Mouse (Mus musculus) intestine, embryonic 16.5 days (tissue): ENCODE data around the gene Asxl2. TPM values are rescaled to one million over a fixed set of nuclear protein-coding genes. Genes with fewer than 3 reads are reported as not detected.
A peak's percentile ranks its signal among the peaks of the same experiment; 100 is the strongest.

Source experiments
- ATAC-seq: fragments of 200-750 bp; cut with Nextera tagmentation; 2 replicates; pipeline ENCODE4 v1.8.0; 2017; ENCODE audit warnings: moderate TSS enrichment, moderate library complexity
- H3K27ac ChIP-seq: fragments of 300-500 bp; sonication (generic); 2 replicates; pipeline ENCODE4 v1.5.1; 2014; ENCODE audit warnings: mild to moderate bottlenecking, low read length
- H3K27me3 ChIP-seq: fragments of 300-500 bp; sonication (generic); replicated peaks from 2 replicates; pipeline ENCODE4 v1.6.1; 2014; ENCODE audit warnings: low read length, control low read depth, mixed read lengths; ENCODE audit not compliant: control insufficient read depth, insufficient read depth
- H3K36me3 ChIP-seq: fragments of 300-500 bp; sonication (generic); 2 replicates; pipeline ENCODE4 v1.6.1; 2014; ENCODE audit warnings: low read length, control low read depth; ENCODE audit not compliant: control insufficient read depth, insufficient read depth
- H3K4me1 ChIP-seq: fragments of 300-500 bp; sonication (generic); 2 replicates; pipeline ENCODE4 v1.6.1; 2014; ENCODE audit warnings: low read length, control low read depth, mixed read lengths; ENCODE audit not compliant: control insufficient read depth, insufficient read depth
- H3K4me2 ChIP-seq: fragments of 300-500 bp; sonication (generic); 2 replicates; pipeline ENCODE4 v1.6.1; 2014; ENCODE audit warnings: low read depth, low read length, control low read depth
- H3K4me3 ChIP-seq: fragments of 300-500 bp; sonication (generic); 2 replicates; pipeline ENCODE4 v1.5.1; 2014; ENCODE audit warnings: mild to moderate bottlenecking, low read length
- H3K9ac ChIP-seq: fragments of 300-500 bp; sonication (generic); 2 replicates; pipeline ENCODE4 v1.6.1; 2014; ENCODE audit warnings: low read depth, low read length
- H3K9me3 ChIP-seq: fragments of 300-500 bp; sonication (generic); 2 replicates; pipeline ENCODE4 v1.6.1; 2016; ENCODE audit warnings: low read length, control low read depth; ENCODE audit not compliant: control insufficient read depth
- WGBS: fragments of 180-500 bp; shearing (Covaris S2); extraction: QIAGEN DNeasy Blood & Tissue Kit; methylation state at CpG from one replicate; pipeline ENCODE4 v1.1.7; 2014; 5-methylcytosine and 5-hydroxymethylcytosine counted together
- polyA plus RNA-seq: library from polyadenylated mRNA; unstranded; fragments of >200 nt; fragmentation: Nextera tagmentation; extraction: Ambion mirVana; gene quantifications from 2 replicates; pipeline ENCODE4 v1.2.1, GENCODE M21; 2015

The Asxl2 gene
- 14.4 and 17.8 TPM in 2 replicates for polyA plus RNA-seq

GRCm38 (mm10) chr12:3426530-3427034, at the start of gene Asxl2:
TSS of gene Asxl2 (plus strand) at chr12:3426857.
- Histone ChIP-seq H3K27ac (peak within 1 kb of the TSS; percentile 99), H3K9ac (peak within 1 kb of the TSS; percentile 90), H3K4me2 (peak within 1 kb of the TSS; percentile 70), H3K4me3 (peak within 1 kb of the TSS; percentile 99), H3K27me3 (no peaks in the 10 kb centered on the region), H3K36me3 (no peaks in the 10 kb centered on the region), H3K4me1 (peaks cover 9% of the 10 kb centered on the region; the same call in 1 of the 2 replicates), H3K9me3 (no peaks in the 10 kb centered on the region)
- peak; percentile 92 for ATAC-seq
- under 1% methylated on average over 53 of the region's 53 CpGs for WGBS

GRCm38 (mm10) chr12:3377190-3377589, 49.5 kb upstream of the Asxl2 start:
- H3K36me3 ChIP-seq: no peaks in the 10 kb centered on the region
- H3K4me2 ChIP-seq: no peak overlapping the region
- 33% methylated on average over 3 of the region's 3 CpGs for WGBS
- H3K4me3 ChIP-seq: no peak overlapping the region
- H3K4me1 ChIP-seq: no peaks in the 10 kb centered on the region
- H3K27me3 ChIP-seq: no peaks in the 10 kb centered on the region
- no peaks in the 10 kb centered on the region for H3K9me3 ChIP-seq
- H3K9ac ChIP-seq: no peak overlapping the region
- H3K27ac ChIP-seq: no peak overlapping the region
- ATAC-seq: no peak

GRCm38 (mm10) chr12:3377755-3378154, 48.9 kb upstream of the Asxl2 start:
- no peak for ATAC-seq
- Histone ChIP-seq H3K4me3 (no peak overlapping the region), H3K36me3 (no peaks in the 10 kb centered on the region), H3K27me3 (no peaks in the 10 kb centered on the region), H3K9ac (no peak overlapping the region), H3K27ac (no peak overlapping the region), H3K4me1 (no peaks in the 10 kb centered on the region), H3K4me2 (no peak overlapping the region), H3K9me3 (no peaks in the 10 kb centered on the region)
- whole genome bisulfite sequencing: 71% methylated on average over 5 of the region's 5 CpGs

GRCm38 (mm10) chr12:3384860-3385259, 41.8 kb upstream of the Asxl2 start:
- H3K9ac ChIP-seq: no peak overlapping the region
- no peak overlapping the region for H3K4me3 ChIP-seq
- no peak for ATAC-seq
- 67% methylated on average over 1 of the region's 1 CpGs for WGBS
- H3K36me3 ChIP-seq: no peaks in the 10 kb centered on the region
- H3K9me3 ChIP-seq: no peaks in the 10 kb centered on the region
- H3K4me1 ChIP-seq: no peaks in the 10 kb centered on the region
- H3K4me2 ChIP-seq: no peak overlapping the region
- H3K27ac ChIP-seq: no peak overlapping the region
- H3K27me3 ChIP-seq: no peaks in the 10 kb centered on the region

GRCm38 (mm10) chr12:3385271-3385670, 41.4 kb upstream of the Asxl2 start:
- Histone ChIP-seq H3K27me3 (no peaks in the 10 kb centered on the region), H3K27ac (no peak overlapping the region), H3K9me3 (no peaks in the 10 kb centered on the region), H3K4me2 (no peak overlapping the region), H3K4me1 (no peaks in the 10 kb centered on the region), H3K4me3 (no peak overlapping the region), H3K36me3 (no peaks in the 10 kb centered on the region), H3K9ac (no peak overlapping the region)
- no peak for ATAC-seq
- 88% methylated on average over 6 of the region's 6 CpGs for WGBS

GRCm38 (mm10) chr12:3385940-3386339, 40.7 kb upstream of the Asxl2 start:
- Histone ChIP-seq H3K27me3 (no peaks in the 10 kb centered on the region), H3K4me3 (no peak overlapping the region), H3K9ac (no peak overlapping the region), H3K9me3 (no peaks in the 10 kb centered on the region), H3K36me3 (no peaks in the 10 kb centered on the region), H3K4me1 (no peaks in the 10 kb centered on the region), H3K27ac (no peak overlapping the region), H3K4me2 (no peak overlapping the region)
- WGBS: 72% methylated on average over 10 of the region's 10 CpGs
- no peak for ATAC-seq

- 90% methylated on average over 16 of the region's 16 CpGs for WGBS
- no peaks in the 10 kb centered on the region for H3K4me1 ChIP-seq
- no peak for ATAC-seq
- H3K36me3 ChIP-seq: no peaks in the 10 kb centered on the region
- H3K9ac ChIP-seq: no peak overlapping the region
- H3K4me3 ChIP-seq: no peak overlapping the region
- H3K4me2 ChIP-seq: no peak overlapping the region
- H3K27ac ChIP-seq: no peak overlapping the region
- no peaks in the 10 kb centered on the region for H3K9me3 ChIP-seq
- H3K27me3 ChIP-seq: no peaks in the 10 kb centered on the region
Observed at GRCm38 (mm10) chr12:3387891-3388290, 38.8 kb upstream of the Asxl2 start.

- no peaks in the 10 kb centered on the region for H3K36me3 ChIP-seq
- H3K27me3 ChIP-seq: no peaks in the 10 kb centered on the region
- ATAC-seq: no peak
- H3K4me2 ChIP-seq: no peak overlapping the region
- H3K9me3 ChIP-seq: no peaks in the 10 kb centered on the region
- 94% methylated on average over 12 of the region's 12 CpGs for WGBS
- H3K27ac ChIP-seq: no peak overlapping the region
- no peak overlapping the region for H3K9ac ChIP-seq
- H3K4me1 ChIP-seq: no peaks in the 10 kb centered on the region
- H3K4me3 ChIP-seq: no peak overlapping the region
Observed at GRCm38 (mm10) chr12:3389394-3389793, 37.3 kb upstream of the Asxl2 start.

- no peaks in the 10 kb centered on the region for H3K4me1 ChIP-seq
- WGBS: 90% methylated on average over 2 of the region's 2 CpGs
- H3K9me3 ChIP-seq: no peaks in the 10 kb centered on the region
- no peak overlapping the region for H3K9ac ChIP-seq
- H3K27me3 ChIP-seq: no peaks in the 10 kb centered on the region
- H3K27ac ChIP-seq: no peak overlapping the region
- no peak overlapping the region for H3K4me3 ChIP-seq
- no peak for ATAC-seq
- H3K4me2 ChIP-seq: no peak overlapping the region
- H3K36me3 ChIP-seq: no peaks in the 10 kb centered on the region
Observed at GRCm38 (mm10) chr12:3390071-3390470, 36.6 kb upstream of the Asxl2 start.

GRCm38 (mm10) chr12:3390577-3391262, 35.9 kb upstream of the Asxl2 start:
- H3K4me1 ChIP-seq: no peaks in the 10 kb centered on the region
- H3K9me3 ChIP-seq: no peaks in the 10 kb centered on the region
- no peak overlapping the region for H3K4me2 ChIP-seq
- H3K9ac ChIP-seq: no peak overlapping the region
- no peak overlapping the region for H3K4me3 ChIP-seq
- 34% methylated on average over 12 of the region's 12 CpGs for WGBS
- H3K27me3 ChIP-seq: no peaks in the 10 kb centered on the region
- peak; percentile 86 for ATAC-seq
- no peak overlapping the region for H3K27ac ChIP-seq
- no peaks in the 10 kb centered on the region for H3K36me3 ChIP-seq
